Mouse (Mus musculus): ENCODE data around the gene Cacnb2.
A peak's percentile ranks its signal among the peaks of the same experiment; 100 is the strongest.
"Not testable (repeated sequence)": the region's sequence is repeated elsewhere in the genome, so short reads cannot be mapped to it uniquely, and the experiment has no call there.

Gene Cacnb2

GRCm38 (mm10) chr2:14657205-14657844, 54.4 kb downstream of the Cacnb2 start:
- DNase-seq, result no peak

DNA sequence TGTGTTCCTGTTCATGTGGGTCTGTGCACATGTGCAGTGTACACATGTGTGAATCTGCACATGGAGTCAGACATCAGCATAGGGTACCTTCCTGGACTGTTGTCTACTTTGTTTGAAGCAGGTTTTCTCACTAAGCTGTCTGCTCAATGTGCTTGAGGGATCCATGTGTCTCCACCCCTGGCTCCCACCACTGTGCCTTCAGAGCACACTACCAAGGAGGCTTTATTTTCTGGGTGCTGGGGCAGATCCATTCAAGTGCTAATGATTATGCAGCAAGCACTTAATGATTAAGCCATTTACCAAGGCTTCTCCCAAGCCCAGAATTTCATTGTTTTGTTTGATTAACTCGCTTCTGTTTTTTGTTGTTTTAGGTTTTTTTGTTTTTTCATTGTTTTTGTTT, 62.3 kb downstream of the Cacnb2 start:
- DNase-seq, result no peak

GRCm38 (mm10) chr2:14672117-14672516, 69.2 kb downstream of the Cacnb2 start:
- no peak for DNase-seq

DNA sequence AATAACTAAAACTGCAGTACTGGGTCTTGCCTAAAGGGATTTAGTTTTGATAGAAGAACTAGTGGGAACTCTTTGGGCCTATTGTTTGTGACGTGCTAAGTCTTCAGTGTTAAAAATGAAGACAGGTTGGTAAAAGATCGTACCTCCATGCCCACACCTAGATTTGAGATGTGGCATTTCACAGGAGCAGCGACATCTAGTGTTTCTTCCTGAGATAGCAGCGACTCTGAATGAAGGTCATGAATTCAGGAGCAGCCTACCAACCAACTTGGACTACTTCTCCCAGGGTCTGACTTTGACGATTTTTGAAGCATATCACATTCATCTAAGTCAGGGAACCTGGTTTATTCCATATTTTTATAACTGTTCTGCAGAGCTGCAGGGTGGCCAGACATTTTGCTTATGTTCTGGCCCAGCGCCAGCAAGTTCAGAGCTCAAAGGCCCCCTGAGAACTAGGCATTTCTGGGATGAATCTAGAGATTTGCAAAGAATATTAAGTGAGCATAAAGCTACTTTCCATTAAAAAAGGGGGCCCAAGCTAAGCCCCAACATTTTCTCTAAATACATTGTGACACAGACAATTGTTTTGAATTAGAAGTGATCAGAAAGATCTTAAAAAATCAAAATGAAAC, 74.1 kb downstream of the Cacnb2 start:
- peak; percentile 6 to 16 for DNase-seq

DNA sequence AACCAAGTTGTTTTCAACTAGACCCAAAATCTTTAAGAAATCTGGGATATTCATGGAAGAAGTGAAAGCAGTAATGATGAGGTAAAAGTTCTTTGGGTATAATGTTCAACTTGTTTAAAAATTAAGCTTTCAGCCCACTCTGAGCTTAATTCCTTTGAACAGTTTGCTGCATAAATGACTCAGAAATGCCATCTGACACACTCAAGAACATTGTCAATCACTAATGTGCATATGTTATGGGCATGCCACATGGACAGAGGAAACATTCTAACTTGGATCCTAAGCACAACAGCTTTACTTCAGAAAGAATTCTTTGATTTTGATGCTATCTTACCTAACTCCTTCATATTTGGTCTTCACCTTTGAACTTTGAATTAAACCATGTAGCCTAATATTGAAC, 81.3 kb downstream of the Cacnb2 start:
- no peak for DNase-seq

DNA sequence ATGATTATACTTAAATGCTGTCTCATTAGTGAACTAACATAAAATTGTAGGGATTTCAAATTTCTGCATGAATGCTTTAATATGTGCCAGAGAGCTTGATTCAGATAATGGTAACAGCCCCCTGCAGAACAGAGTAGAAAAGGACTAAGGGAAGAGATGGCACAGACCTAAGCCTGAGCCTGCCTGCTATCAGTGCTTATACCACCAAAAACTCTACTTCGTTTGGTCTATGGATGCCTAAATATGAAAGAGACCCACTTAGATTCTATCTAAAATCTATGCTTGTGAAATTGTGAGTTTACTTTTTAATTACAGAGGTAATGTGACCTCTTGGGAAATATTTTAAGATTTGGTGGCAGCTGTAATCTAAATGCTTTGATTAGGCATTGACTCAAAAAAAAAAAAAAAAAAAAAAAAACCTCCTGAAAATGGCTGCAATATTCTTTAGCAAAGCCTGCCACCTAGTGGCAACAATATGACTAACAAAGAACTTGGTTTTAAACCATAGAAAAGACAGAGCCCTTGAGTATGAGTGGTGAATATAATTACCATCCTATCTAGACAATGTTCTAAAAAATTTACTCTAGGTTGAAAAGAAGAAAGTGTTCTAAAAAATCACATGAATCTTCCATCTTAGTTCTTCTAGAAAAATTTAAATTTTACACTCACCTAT, 100.2 kb downstream of the Cacnb2 start:
- DNase-seq, result peak; percentile 19 to 50

DNA sequence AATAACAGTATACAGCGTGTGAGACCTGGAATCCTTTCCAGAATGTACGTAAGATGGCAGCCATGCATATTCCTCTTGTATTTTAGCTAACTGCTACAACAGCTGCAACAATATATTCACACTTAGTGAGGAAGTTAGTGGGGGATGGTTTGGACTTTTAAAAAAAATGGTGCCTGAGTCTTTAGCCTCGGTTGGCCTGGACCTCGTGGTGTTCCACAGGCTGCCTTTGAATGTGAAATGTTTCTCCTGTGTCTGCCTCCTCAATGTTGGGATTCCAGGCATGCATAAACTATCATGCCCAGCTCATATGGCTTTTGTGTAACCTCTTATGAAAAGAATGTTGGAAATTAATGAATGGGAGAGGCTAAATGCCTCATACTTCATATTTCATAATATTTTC, 100.8 kb downstream of the Cacnb2 start:
- DNase-seq, result no peak

- DNase-seq, result no peak
These were observed 107.4 kb downstream of the Cacnb2 start for GRCm38 (mm10) chr2:14710247-14710646.

GRCm38 (mm10) chr2:14711751-14712150, 108.9 kb downstream of the Cacnb2 start:
- DNase-seq, result no peak

DNA sequence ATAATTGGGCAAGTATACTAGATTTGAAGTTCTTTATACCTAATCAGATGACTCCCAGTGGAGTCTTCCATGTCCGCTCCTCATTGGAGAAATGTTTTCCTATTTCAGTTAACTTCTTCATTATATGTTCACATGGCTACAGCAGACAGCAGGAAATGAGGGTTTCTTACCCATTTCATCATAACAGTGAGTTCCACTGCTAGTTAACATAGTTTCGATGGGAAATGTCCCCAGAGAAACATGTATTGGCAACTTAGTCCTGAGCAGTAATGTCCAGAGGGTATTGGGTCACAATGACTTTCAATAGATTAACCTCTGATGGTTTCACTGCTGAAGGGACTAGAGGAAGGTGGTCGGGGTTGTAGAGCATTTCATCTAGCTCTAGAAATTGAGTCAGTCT, 110.2 kb downstream of the Cacnb2 start:
- DNase-seq, result no peak

GRCm38 (mm10) chr2:14716666-14717065, 113.8 kb downstream of the Cacnb2 start:
- no peak for DNase-seq

- DNase-seq, result no peak
These were observed 116.3 kb downstream of the Cacnb2 start for GRCm38 (mm10) chr2:14719119-14719718.

DNA sequence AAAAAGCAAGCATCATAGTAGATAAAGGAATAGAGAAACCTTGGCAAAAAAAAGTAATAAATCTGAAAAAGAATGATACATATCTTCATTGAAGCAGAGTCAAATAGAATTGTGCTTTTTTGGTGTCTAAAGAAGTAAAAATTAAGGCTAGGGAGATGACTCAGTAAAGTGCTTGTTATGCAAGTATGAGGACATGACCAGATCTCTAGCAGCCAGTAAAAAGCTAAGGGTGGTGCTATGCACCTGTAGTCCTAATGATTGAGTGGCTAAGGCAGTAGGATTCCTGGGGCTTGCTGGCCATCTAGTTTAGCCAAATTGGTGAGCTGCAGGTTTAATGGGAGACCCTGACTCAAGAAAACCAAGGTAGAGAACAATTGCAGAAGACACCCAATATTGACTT, 122.5 kb downstream of the Cacnb2 start:
- DNase-seq, result no peak

DNA sequence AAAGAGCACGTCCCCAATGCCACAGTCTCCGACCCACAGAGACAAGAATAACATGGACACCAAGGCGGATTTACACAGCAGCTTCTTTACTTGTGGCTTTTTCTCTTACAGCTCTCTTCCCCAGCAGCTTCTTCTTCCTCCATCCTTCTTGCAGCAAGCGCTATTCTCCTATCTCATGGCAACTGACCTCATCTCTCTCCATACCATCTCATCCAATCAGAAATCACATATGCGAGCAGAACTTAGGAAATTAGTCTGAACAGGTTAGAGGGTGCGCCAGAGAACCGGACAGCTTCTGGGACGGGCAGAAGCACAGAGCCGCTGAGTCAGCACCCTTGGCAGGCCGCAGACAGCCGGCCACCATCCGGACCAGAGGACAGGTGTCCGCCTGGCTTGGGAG, 123.7 kb downstream of the Cacnb2 start:
- DNase-seq, result not testable (repeated sequence)

GRCm38 (mm10) chr2:14738927-14739326, 136.0 kb downstream of the Cacnb2 start:
- peak in 1 of 2 experiments; percentile 17 for DNase-seq

GRCm38 (mm10) chr2:14739510-14739909, 136.6 kb downstream of the Cacnb2 start:
- peak in 1 of 2 experiments; percentile 33 for DNase-seq

- DNase-seq, result peak; percentile 10 to 22
These were observed 137.5 kb downstream of the Cacnb2 start for GRCm38 (mm10) chr2:14740359-14740758.

- DNase-seq, result no peak
These were observed 141.9 kb downstream of the Cacnb2 start for GRCm38 (mm10) chr2:14744761-14745160.

- no peak for DNase-seq
These were observed 160.0 kb downstream of the Cacnb2 start for GRCm38 (mm10) chr2:14762846-14763245.

GRCm38 (mm10) chr2:14763931-14764330, 161.0 kb downstream of the Cacnb2 start:
- DNase-seq, result no peak

DNA sequence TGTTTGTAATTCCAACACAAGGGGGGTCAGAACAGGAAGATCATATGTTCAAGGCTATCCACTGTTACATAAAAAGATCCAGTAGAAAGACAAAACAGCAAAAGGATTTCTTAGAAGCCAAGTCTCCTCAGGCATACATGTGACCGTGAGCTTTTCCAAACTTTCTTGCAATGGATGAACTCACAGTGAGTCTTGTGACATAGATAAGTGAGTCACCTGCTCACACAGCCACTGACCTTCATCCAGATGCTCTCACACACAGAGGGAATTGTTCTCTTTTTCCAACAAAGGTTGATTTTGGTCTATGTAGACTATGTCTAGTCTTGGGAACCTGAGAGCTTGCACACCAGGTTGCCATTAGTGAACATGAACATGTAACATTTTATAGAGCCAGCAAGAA, 166.6 kb downstream of the Cacnb2 start:
- no peak for DNase-seq

DNA sequence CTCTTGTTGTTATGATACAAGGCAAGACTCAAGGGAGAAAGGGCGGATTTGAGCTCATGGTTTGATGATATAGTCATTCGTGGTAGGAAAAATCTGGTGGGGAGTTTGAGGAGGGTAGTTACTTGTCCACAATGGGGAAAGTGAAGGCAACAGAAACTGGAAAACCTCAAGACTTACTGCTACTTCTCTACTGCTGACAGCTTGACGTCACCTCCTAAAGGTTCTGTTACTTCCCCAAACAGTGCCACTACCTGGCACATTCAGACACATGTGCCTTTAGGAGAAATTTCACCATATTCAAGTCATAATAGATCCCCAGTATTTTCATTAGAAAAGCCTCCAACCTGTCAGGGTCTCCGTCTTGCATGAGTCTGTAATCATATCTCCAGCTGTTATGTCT, 167.7 kb downstream of the Cacnb2 start:
- no peak for DNase-seq

- DNase-seq, result no peak
These were observed 171.5 kb downstream of the Cacnb2 start for GRCm38 (mm10) chr2:14774375-14774774.
